13 mouse cellular contexts compared by ENCODE assay signal in genomic region chr1:36568776-36569175, GRCm38 (mm10). TPM values are rescaled to one million over a fixed set of nuclear protein-coding genes. Genes with fewer than 3 reads are reported as not detected.
DNase-seq lines count a peak whose midpoint lies in the region; ATAC-seq and TF ChIP-seq lines count a peak whose summit lies in the region.
"Had no signal": no experiment of that assay in that cellular context is flagged by ENCODE, and none has a peak within 500 bp of the region (broad histone marks: within the 10 kb centered on the region; RNA-seq: fewer than 3 reads in every experiment).

No protein-coding gene starts in this region.

- TF ChIP-seq CTCF in small intestine, adult 2 months (IDR thresholded peaks at IDR 0.05; ENCODE audit: extremely low read depth, insufficient read length, insufficient replicate concordance, low read depth, low read length), result no peak

- ATAC-seq in heart, embryonic 11.5 days (replicated peaks; ENCODE audit: insufficient number of reproducible peaks, low FRiP score, low TSS enrichment), result no peak
- ATAC-seq in lung, embryonic 15.5 days (ENCODE audit: borderline replicate concordance, extremely low read depth, low FRiP score, low TSS enrichment), result no peak
- ATAC-seq in embryonic facial prominence, embryonic 14.5 days (ENCODE audit: low read depth), result no peak
- ATAC-seq: forebrain, embryonic 15.5 days had no signal

- H3K36me3 ChIP-seq in heart, embryonic 11.5 days (ENCODE audit: control insufficient read depth, insufficient read depth, low read length), result no peaks in the 10 kb centered on the region
- H3K36me3 ChIP-seq in lung, embryonic 15.5 days, result no peaks in the 10 kb centered on the region
- no peaks in the 10 kb centered on the region for H3K36me3 ChIP-seq in embryonic facial prominence, embryonic 14.5 days (ENCODE audit: control insufficient read depth, insufficient read depth, low read length)
- H3K36me3 ChIP-seq in small intestine, adult 2 months (ENCODE audit: control insufficient read depth, insufficient read depth, low read length), result no peaks in the 10 kb centered on the region
- H3K36me3 ChIP-seq: forebrain, embryonic 15.5 days; hindbrain, embryonic 12.5 days; limb, embryonic 12.5 days had no signal

- no peak overlapping the region for H3K4me2 ChIP-seq in heart, embryonic 11.5 days
- no peak overlapping the region for H3K4me2 ChIP-seq in lung, embryonic 15.5 days
- H3K4me2 ChIP-seq in embryonic facial prominence, embryonic 14.5 days (ENCODE audit: low read depth, low read length), result no peak overlapping the region
- H3K4me2 ChIP-seq: forebrain, embryonic 15.5 days; hindbrain, embryonic 12.5 days; limb, embryonic 12.5 days had no signal

- H3K4me3 ChIP-seq in heart, embryonic 11.5 days (ENCODE audit: low read depth, low read length), result no peak overlapping the region
- no peak overlapping the region for H3K4me3 ChIP-seq in lung, embryonic 15.5 days
- H3K4me3 ChIP-seq in embryonic facial prominence, embryonic 14.5 days (ENCODE audit: low read depth, low read length), result no peak overlapping the region
- H3K4me3 ChIP-seq in small intestine, adult 2 months (ENCODE audit: low read depth, low read length), result no peak overlapping the region
- H3K4me3 ChIP-seq: forebrain, embryonic 15.5 days; hindbrain, embryonic 12.5 days; limb, embryonic 12.5 days had no signal

- no peaks in the 10 kb centered on the region for H3K9me3 ChIP-seq in heart, embryonic 11.5 days (replicated peaks; ENCODE audit: control insufficient read depth, low read length)
- H3K9me3 ChIP-seq in lung, embryonic 15.5 days, result no peaks in the 10 kb centered on the region
- H3K9me3 ChIP-seq in embryonic facial prominence, embryonic 14.5 days (ENCODE audit: control insufficient read depth, low read length), result no peaks in the 10 kb centered on the region
- H3K9me3 ChIP-seq: forebrain, embryonic 15.5 days; hindbrain, embryonic 12.5 days; limb, embryonic 12.5 days had no signal

- H3K27ac ChIP-seq in heart, embryonic 11.5 days (ENCODE audit: low read depth, low read length), result no peak overlapping the region
- peak overlapping the region; percentile 59 for H3K27ac ChIP-seq in lung, embryonic 15.5 days
- peak overlapping the region; percentile 48 for H3K27ac ChIP-seq in embryonic facial prominence, embryonic 14.5 days (replicated peaks; ENCODE audit: low read depth, low read length)
- peak overlapping the region; percentile 71 for H3K27ac ChIP-seq in small intestine, adult 2 months (ENCODE audit: insufficient read depth, low read depth, low read length)
- H3K27ac ChIP-seq: forebrain, embryonic 15.5 days had no signal

- no peak overlapping the region for H3K9ac ChIP-seq in heart, embryonic 11.5 days (ENCODE audit: low read depth, low read length)
- H3K9ac ChIP-seq in lung, embryonic 15.5 days, result no peak overlapping the region
- H3K9ac ChIP-seq in embryonic facial prominence, embryonic 14.5 days (ENCODE audit: low read depth, low read length), result no peak overlapping the region
- H3K9ac ChIP-seq: forebrain, embryonic 15.5 days; hindbrain, embryonic 12.5 days; limb, embryonic 12.5 days had no signal

- peaks cover 38% of the 10 kb centered on the region for H3K4me1 ChIP-seq in heart, embryonic 11.5 days (ENCODE audit: control insufficient read depth, insufficient read depth, low read length)
- H3K4me1 ChIP-seq in lung, embryonic 15.5 days, result peaks cover 57% of the 10 kb centered on the region
- peaks cover 35% of the 10 kb centered on the region for H3K4me1 ChIP-seq in embryonic facial prominence, embryonic 14.5 days (ENCODE audit: control insufficient read depth, insufficient read depth, low read length)
- H3K4me1 ChIP-seq in small intestine, adult 2 months (ENCODE audit: control insufficient read depth, insufficient read depth, insufficient read length, low read length), result peaks cover 26% of the 10 kb centered on the region
- H3K4me1 ChIP-seq: forebrain, embryonic 15.5 days had no signal

- no peaks in the 10 kb centered on the region for H3K27me3 ChIP-seq in heart, embryonic 11.5 days (ENCODE audit: control insufficient read depth, insufficient read depth, low read length)
- no peaks in the 10 kb centered on the region for H3K27me3 ChIP-seq in lung, embryonic 15.5 days
- no peaks in the 10 kb centered on the region for H3K27me3 ChIP-seq in embryonic facial prominence, embryonic 14.5 days (replicated peaks; ENCODE audit: control insufficient read depth, insufficient read depth, low read length)
- H3K27me3 ChIP-seq in small intestine, adult 2 months (ENCODE audit: control insufficient read depth, insufficient read depth, low read length), result no peaks in the 10 kb centered on the region
- H3K27me3 ChIP-seq: forebrain, embryonic 15.5 days; limb, embryonic 12.5 days had no signal

- WGBS in heart, embryonic 11.5 days (ENCODE audit: insufficient replicate concordance), result 80% methylated on average over 4 of the region's 4 CpGs
- whole genome bisulfite sequencing in lung, embryonic 15.5 days, result 47% methylated on average over 4 of the region's 4 CpGs
- 58% methylated on average over 4 of the region's 4 CpGs for WGBS in embryonic facial prominence, embryonic 14.5 days
- WGBS in small intestine, adult 2 months, result 61% methylated on average over 4 of the region's 4 CpGs

- no peak for TF ChIP-seq POLR2A in small intestine, adult 2 months (IDR thresholded peaks at IDR 0.05; ENCODE audit: low read depth, low read length)

- DNase-seq in heart, adult 9 months (ENCODE audit: low spot score in 2 of 2), result peak; percentile 55 to 71
- DNase-seq in lung, postnatal 14 days, result no peak
- no peak for DNase-seq in embryonic facial prominence, embryonic 14.5 days (ENCODE audit: low spot score)
- DNase-seq in layer of hippocampus, postnatal 10 days (ENCODE audit: low spot score in 2 of 2), result no peak
- DNase-seq: embryo, embryonic 11 days; retina, postnatal 1 day had no signal

RNA-seq across cellular contexts. Expression of gene Sema4c, which starts 10.6 kb away (rescaled TPM):
- polyA plus RNA-seq in heart, embryonic 11.5 days (2014; fragmentation: Nextera tagmentation; extraction: Ambion mirVana), result 0.96 and 2.1 TPM in 2 replicates
- polyA plus RNA-seq in lung, embryonic 15.5 days (2015; fragmentation: Nextera tagmentation; extraction: Ambion mirVana), result 19.3 and 19.9 TPM in 2 replicates
- 2.3 and 3.8 TPM in 2 replicates for polyA plus RNA-seq in embryonic facial prominence, embryonic 14.5 days (2014; fragmentation: Nextera tagmentation; extraction: Ambion mirVana)
- polyA plus RNA-seq in small intestine, adult 2 months (2012; rRNA removed), result 3.4 and 6.0 TPM in 2 replicates
- total RNA-seq in layer of hippocampus, postnatal 10 days (2021), result 10 to 100 TPM; 21.6 to 24.6 TPM

RNA-seq across cellular contexts. Expression of gene Ankrd39, which starts 21.5 kb away (rescaled TPM):
- polyA plus RNA-seq in heart, embryonic 11.5 days (2014; fragmentation: Nextera tagmentation; extraction: Ambion mirVana), result 19.9 and 25.1 TPM in 2 replicates
- polyA plus RNA-seq in lung, embryonic 15.5 days (2015; fragmentation: Nextera tagmentation; extraction: Ambion mirVana), result 20.3 and 26.0 TPM in 2 replicates
- polyA plus RNA-seq in embryonic facial prominence, embryonic 14.5 days (2014; fragmentation: Nextera tagmentation; extraction: Ambion mirVana), result 19.5 and 20.0 TPM in 2 replicates
- 10.3 and 13.5 TPM in 2 replicates for polyA plus RNA-seq in small intestine, adult 2 months (2012; rRNA removed)
- total RNA-seq in layer of hippocampus, postnatal 10 days (2021), result 10 to 100 TPM; 10.9 to 15.9 TPM

RNA-seq across cellular contexts. Expression of gene Gm42417, which starts 29.5 kb away (rescaled TPM):
- polyA plus RNA-seq in heart, embryonic 11.5 days (2014; fragmentation: Nextera tagmentation; extraction: Ambion mirVana), result 0.44 TPM in 1 of 2 replicates, not detected in the other
- polyA plus RNA-seq in lung, embryonic 15.5 days (2015; fragmentation: Nextera tagmentation; extraction: Ambion mirVana), result 0.25 TPM in 1 of 2 replicates, not detected in the other
- not detected in 2 replicates for polyA plus RNA-seq in embryonic facial prominence, embryonic 14.5 days (2014; fragmentation: Nextera tagmentation; extraction: Ambion mirVana)
- not detected in 2 replicates for polyA plus RNA-seq in small intestine, adult 2 months (2012; rRNA removed)
- total RNA-seq in layer of hippocampus, postnatal 10 days (2021), result under 1 TPM in 1 of 2 experiments, not detected in 1; 0.18 TPM
- total RNA-seq: megakaryocyte, adult 5-6 weeks had no signal
- polyA plus RNA-seq: forebrain, embryonic 15.5 days; hindbrain, embryonic 12.5 days had no signal

RNA-seq across cellular contexts. Expression of gene Ankrd23, which starts 32.1 kb away (rescaled TPM):
- polyA plus RNA-seq in heart, embryonic 11.5 days (2014; fragmentation: Nextera tagmentation; extraction: Ambion mirVana), result 9.8 and 13.6 TPM in 2 replicates
- 12.4 and 15.9 TPM in 2 replicates for polyA plus RNA-seq in lung, embryonic 15.5 days (2015; fragmentation: Nextera tagmentation; extraction: Ambion mirVana)
- polyA plus RNA-seq in embryonic facial prominence, embryonic 14.5 days (2014; fragmentation: Nextera tagmentation; extraction: Ambion mirVana), result 12.3 and 13.2 TPM in 2 replicates
- 5.2 and 5.8 TPM in 2 replicates for polyA plus RNA-seq in small intestine, adult 2 months (2012; rRNA removed)
- 1 to 10 TPM; 4.9 to 5.0 TPM for total RNA-seq in layer of hippocampus, postnatal 10 days (2021)

RNA-seq across cellular contexts. Expression of gene Cnnm3, which starts 57.1 kb away (rescaled TPM):
- polyA plus RNA-seq in heart, embryonic 11.5 days (2014; fragmentation: Nextera tagmentation; extraction: Ambion mirVana), result 2.5 and 3.9 TPM in 2 replicates
- polyA plus RNA-seq in lung, embryonic 15.5 days (2015; fragmentation: Nextera tagmentation; extraction: Ambion mirVana), result 3.2 TPM in 2 replicates
- 4.8 and 5.1 TPM in 2 replicates for polyA plus RNA-seq in embryonic facial prominence, embryonic 14.5 days (2014; fragmentation: Nextera tagmentation; extraction: Ambion mirVana)
- 7.1 and 13.0 TPM in 2 replicates for polyA plus RNA-seq in small intestine, adult 2 months (2012; rRNA removed)
- 10 to 100 TPM; 35.0 to 39.8 TPM for total RNA-seq in layer of hippocampus, postnatal 10 days (2021)

Comparison
In these comparisons a context has a peak if more than half of its experiments do, and no peak if none do; other contexts are left out.
1. DNase-seq: peak in heart, adult 9 months (2 of 2); none in lung, postnatal 14 days (single experiment), embryonic facial prominence, embryonic 14.5 days (single experiment) and layer of hippocampus, postnatal 10 days (0 of 2).